Mouse (Mus musculus) bone marrow macrophage, adult 2 months (primary cell): ENCODE data around the gene Cradd.

Experiments
- CTCF ChIP-seq: IDR thresholded peaks from 2 replicates; pipeline ENCODE4 v1.5.1; 2012; ENCODE audit warnings: low read depth, mild to moderate bottlenecking, low read length, moderate library complexity
- POLR2A ChIP-seq: IDR thresholded peaks from 2 replicates; pipeline ENCODE4 v1.6.1; 2012; ENCODE audit warnings: mild to moderate bottlenecking, low read depth, low read length, borderline replicate concordance

DNA sequence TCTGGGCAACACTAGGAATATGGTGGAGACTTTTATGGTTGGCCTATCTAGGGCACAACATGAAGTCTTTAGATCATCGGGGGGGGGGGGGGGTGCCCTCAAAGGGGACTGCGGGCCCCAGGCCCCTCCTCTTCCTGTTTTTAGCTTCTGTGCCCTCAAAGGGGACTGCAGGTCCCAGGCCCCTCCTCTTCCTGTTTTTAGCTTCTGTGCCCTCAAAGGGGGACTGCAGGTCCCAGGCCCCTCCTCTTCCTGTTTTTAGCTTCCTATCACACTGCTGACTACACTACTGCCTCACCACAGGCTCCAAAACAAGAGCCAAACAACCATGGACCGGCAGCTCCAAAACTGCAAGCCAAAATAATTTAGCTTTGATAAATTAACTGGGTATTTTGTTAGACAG lies 33.8 kb upstream of the Cradd start:
- TF ChIP-seq CTCF, result no peak
- no peak for TF ChIP-seq POLR2A
